Mouse (Mus musculus) induced T-regulatory cell, adult 2 months (primary cell): ENCODE results near the gene Olfr190.
"Not testable (repeated sequence)": the region's sequence is repeated elsewhere in the genome, so short reads cannot be mapped to it uniquely, and the experiment has no call there.

Experiments used
- DNase-seq: peaks from one replicate; pipeline ENCODE4 v3.0.0-alpha.2; 2012; ENCODE audit warnings: low read depth

The Olfr190 gene

DNA sequence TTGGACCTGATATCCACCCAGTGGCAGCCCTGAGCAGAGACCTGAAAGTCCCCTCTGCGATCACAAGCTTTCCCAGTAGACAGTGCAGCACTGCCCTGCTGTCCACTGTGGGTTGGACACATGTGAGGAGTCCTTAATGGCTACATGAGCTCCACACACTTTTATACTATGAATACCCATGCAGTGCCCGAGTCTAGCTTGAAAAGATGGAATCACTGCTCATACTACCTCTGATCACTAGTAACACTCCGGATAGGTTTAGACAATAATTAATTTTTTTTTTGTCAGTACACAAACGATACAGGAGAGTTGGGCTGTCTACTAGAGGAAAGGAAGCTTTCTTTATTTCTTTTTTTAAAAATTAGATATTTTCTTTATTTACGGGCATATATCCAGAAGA lies at the start of gene Olfr190:
TSS of gene Olfr190 (minus strand) at position 101 of the 400 bp plus-strand sequence.
- DNase-seq: no peak

DNA sequence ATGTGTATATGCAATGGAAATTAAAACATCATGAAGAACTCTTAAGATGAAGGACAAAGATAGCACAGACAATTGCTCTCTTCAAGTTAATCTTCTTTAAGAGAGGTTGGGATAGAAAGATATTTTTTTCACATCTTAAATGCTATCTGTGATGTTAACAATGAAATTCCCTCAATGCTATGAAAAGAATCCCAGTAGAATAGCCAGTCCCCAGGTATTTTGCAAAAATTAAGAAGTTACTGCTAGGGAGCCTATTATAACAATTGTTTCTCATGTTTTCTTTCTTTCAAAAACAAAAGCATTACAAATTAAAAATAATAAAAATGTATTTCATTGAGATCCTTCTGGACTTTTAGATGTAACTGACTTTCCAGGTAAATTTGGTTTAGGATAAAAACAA lies 43.2 kb upstream of the Olfr190 start, which contains the start of gene Olfr194:
TSS of gene Olfr194 (minus strand) at position 101 of the 400 bp plus-strand sequence.
- DNase-seq: no peak

- no peak for DNase-seq
Measured at GRCm38 (mm10) chr16:59111781-59112180, 34.0 kb upstream of the Olfr190 start, which contains the start of gene Olfr193. Gene Olfr193, minus strand, starts transcription at chr16:59111881.

DNA sequence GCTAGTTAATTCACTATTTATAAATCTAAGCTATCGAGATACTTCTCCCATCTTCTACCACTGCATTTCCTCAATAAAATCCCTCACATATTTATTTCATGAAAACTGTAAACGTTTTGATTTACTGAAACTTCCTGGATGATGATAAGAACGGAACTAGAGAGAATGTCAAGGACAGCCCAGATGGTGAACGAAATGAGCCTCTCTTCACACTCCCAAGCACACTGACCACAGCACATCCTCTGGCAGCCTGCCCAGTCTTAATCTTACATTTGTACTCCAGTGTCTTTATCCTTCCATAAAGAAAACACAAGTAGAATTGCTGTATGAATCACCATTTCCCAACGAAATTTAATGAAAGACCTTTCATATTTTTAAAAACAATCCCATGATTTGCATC lies 30.7 kb upstream of the Olfr190 start:
- DNase-seq: not testable (repeated sequence)

GRCm38 (mm10) chr16:59105312-59105711 lies 27.5 kb upstream of the Olfr190 start:
- no peak for DNase-seq

- not testable (repeated sequence) for DNase-seq
Measured at GRCm38 (mm10) chr16:59089722-59090121, 11.9 kb upstream of the Olfr190 start, which contains the start of gene Olfr191. Gene Olfr191, minus strand, starts transcription at chr16:59089822.

DNA sequence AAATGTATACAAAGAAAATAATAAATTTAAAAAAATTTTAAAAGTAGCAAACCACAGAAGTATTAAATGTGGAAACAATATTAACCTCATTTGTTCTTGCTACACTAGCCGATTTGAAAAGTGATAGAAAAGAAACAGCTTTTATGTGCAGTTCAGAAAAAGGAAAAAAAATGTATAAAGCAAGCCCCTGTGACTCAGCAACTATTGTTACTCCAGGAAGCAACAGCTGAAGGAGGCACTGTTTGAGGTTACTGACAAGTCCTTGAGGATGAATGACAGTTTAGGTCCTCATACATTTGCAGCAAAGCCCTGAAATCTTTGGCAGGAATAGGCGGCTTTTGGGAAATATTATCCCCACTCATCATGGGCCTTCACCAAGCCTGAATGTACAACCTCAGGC lies 3.3 kb upstream of the Olfr190 start:
- not testable (repeated sequence) for DNase-seq

- no peak for DNase-seq
Measured at GRCm38 (mm10) chr16:59073520-59073919, 4.3 kb downstream of the Olfr190 start.

DNA sequence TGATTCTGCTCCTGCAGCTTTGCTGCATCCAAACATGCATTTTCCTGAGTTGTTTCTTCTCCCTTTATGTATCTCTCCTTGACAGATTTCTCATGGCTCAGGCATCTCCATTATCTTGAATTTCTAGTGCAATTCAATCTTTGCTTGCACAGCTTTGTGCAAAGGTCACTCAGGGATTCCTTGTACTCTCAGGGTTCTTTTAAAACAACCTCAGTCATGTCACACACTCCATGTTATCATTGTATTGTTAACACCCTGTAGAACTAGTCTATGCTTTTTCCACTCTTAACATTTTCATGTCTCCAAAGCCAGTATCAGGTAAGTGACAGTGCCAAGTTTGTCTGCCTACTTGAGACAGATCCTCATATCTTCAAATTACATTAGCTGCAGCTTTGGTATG lies 6.0 kb downstream of the Olfr190 start:
- no peak for DNase-seq

DNA sequence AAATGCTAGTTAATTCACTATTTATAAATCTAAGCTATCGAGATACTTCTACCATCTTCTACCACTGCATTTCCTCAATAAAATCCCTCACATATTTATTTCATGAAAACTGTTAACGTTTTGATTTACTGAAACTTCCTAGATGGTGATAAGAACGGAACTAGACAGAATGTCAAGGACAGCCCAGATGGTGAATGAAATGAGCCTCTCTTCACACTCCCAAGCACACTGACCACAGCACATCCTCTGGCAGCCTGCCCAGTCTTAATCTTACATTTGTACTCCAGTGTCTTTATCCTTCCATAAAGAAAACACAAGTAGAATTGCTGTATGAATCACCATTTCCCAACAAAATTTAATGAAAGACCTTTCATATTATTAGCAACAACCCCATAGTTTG lies 15.4 kb downstream of the Olfr190 start:
- not testable (repeated sequence) for DNase-seq

DNA sequence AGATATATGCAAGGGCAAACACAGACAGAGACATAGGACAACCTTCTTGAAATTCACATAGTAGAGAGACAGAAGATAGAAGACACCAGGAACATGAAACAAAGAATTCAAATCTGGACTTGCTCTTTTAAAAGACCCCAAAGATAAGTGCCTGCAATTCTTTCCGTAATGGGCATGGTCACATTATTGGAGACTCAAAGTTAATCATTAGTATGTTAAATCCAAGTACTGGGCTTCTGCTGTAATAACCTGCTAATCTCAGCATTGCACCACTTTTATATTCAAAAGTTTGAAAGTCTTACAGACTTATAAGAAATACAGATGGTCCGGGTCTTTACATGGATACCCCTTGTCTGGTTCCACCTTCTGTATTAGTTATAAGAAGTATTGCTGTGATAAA lies 28.5 kb downstream of the Olfr190 start:
- DNase-seq: not testable (repeated sequence)

DNA sequence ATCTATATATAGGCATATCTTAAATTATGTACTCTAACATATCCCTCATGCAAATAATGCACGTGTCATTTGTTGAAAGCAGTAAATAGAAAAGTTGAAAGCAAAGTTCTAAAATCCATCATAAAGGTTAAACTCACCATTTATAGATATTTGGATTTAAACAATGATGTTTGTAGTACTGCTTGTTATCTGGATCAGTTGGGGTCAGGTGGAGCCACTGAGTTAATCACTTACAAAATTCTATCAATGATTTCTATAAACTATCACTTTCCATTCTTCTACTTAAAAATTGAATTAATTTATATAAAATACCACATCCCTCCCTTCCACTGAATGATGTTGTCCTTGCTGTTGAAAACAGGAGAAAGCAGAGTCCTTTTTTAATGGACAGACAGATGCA lies 28.9 kb downstream of the Olfr190 start:
- DNase-seq: no peak

GRCm38 (mm10) chr16:59047579-59047978 lies 30.2 kb downstream of the Olfr190 start:
- DNase-seq: no peak

GRCm38 (mm10) chr16:59045835-59046234 lies 32.0 kb downstream of the Olfr190 start:
- no peak for DNase-seq

GRCm38 (mm10) chr16:59039710-59040109 lies 38.1 kb downstream of the Olfr190 start, which contains the start of gene Olfr187:
Gene Olfr187, minus strand, starts transcription at chr16:59039767.
- DNase-seq: no peak

DNA sequence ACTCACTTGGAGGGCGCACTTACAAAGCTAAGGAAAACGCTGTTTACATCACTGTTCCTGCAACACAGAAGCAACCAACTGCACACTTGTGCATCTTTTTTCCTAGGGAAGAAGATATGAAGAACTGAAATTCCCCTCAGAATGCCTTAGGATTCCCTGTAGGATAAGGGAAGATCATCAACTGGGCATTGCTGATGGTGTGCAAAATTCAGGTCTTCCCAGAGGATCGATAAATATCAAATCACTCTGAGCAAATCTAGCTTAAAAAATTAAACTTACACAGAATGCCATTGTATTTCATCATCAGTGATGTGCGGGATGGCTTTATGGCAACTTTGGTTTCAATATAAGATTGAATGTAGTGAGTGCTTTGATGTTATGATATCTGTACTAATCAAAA lies 47.6 kb downstream of the Olfr190 start, which contains the start of gene Olfr186:
TSS of gene Olfr186 (minus strand) at position 101 of the 400 bp plus-strand sequence.
- no peak for DNase-seq
